ENCODE assay signal across 13 mouse cellular contexts in the genomic region with DNA sequence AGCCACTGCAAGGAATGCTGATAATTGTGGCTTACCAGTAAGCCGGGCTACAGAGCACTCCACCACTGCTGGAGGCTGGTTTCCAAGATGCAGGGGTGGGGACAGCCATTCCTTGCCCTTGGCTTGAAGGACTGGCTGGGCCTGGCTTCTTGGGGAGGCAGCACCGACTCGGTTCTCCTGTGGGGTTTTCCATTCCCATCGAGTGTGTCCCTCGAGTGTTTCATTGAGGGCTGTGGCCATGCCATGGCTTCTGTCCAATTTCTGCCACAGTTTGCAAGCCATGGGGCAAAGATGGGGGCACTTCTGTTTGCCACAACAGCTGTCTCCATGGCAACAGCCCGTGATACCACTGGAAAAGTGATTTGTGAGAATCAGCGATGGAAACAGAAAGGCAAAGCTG.
DNase-seq lines count a peak whose midpoint lies in the region; ATAC-seq and TF ChIP-seq lines count a peak whose summit lies in the region.
"Had no signal": no experiment of that assay in that cellular context is flagged by ENCODE, and none has a peak within 500 bp of the region (broad histone marks: within the 10 kb centered on the region; RNA-seq: fewer than 3 reads in every experiment).

No protein-coding gene starts in this region.

- no peaks in the 10 kb centered on the region for H3K27me3 ChIP-seq in intestine, embryonic 14.5 days (replicated peaks; ENCODE audit: control insufficient read depth, insufficient read depth, low read length)
- no peaks in the 10 kb centered on the region for H3K27me3 ChIP-seq in intestine, postnatal 0 days (replicated peaks; ENCODE audit: control insufficient read depth, insufficient read depth, low read length)
- H3K27me3 ChIP-seq in embryonic facial prominence, embryonic 13.5 days: no peaks in the 10 kb centered on the region
- no peaks in the 10 kb centered on the region for H3K27me3 ChIP-seq in midbrain, postnatal 0 days (ENCODE audit: insufficient read depth, low read length)
- H3K27me3 ChIP-seq: CH12.LX; forebrain, embryonic 15.5 days; neural tube, embryonic 12.5 days had no signal

- H3K4me3 ChIP-seq in intestine, embryonic 14.5 days (ENCODE audit: low read depth, low read length): no peak overlapping the region
- H3K4me3 ChIP-seq in intestine, postnatal 0 days (ENCODE audit: low read depth, low read length): no peak overlapping the region
- no peak overlapping the region for H3K4me3 ChIP-seq in embryonic facial prominence, embryonic 13.5 days
- H3K4me3 ChIP-seq in midbrain, postnatal 0 days (ENCODE audit: low read depth, low read length): no peak overlapping the region
- H3K4me3 ChIP-seq: forebrain, embryonic 15.5 days; megakaryocyte, embryonic 14.5 days; neural tube, embryonic 12.5 days had no signal

- H3K9me3 ChIP-seq in intestine, embryonic 14.5 days (ENCODE audit: control insufficient read depth, low read length): no peaks in the 10 kb centered on the region
- H3K9me3 ChIP-seq in intestine, postnatal 0 days (ENCODE audit: control insufficient read depth): no peaks in the 10 kb centered on the region
- H3K9me3 ChIP-seq in embryonic facial prominence, embryonic 13.5 days: no peaks in the 10 kb centered on the region
- no peaks in the 10 kb centered on the region for H3K9me3 ChIP-seq in midbrain, postnatal 0 days (ENCODE audit: low read length)
- H3K9me3 ChIP-seq: forebrain, embryonic 15.5 days; megakaryocyte, embryonic 14.5 days; neural tube, embryonic 12.5 days had no signal

- WGBS in intestine, embryonic 14.5 days: 61% methylated on average over 7 of the region's 7 CpGs
- 64% methylated on average over 7 of the region's 7 CpGs for WGBS in intestine, postnatal 0 days
- 59% methylated on average over 7 of the region's 7 CpGs for WGBS in embryonic facial prominence, embryonic 13.5 days
- 78% methylated on average over 7 of the region's 7 CpGs for WGBS in midbrain, postnatal 0 days

- peaks cover 7% of the 10 kb centered on the region for H3K4me1 ChIP-seq in intestine, embryonic 14.5 days (replicated peaks; ENCODE audit: control insufficient read depth, insufficient read depth, low read length)
- no peaks in the 10 kb centered on the region for H3K4me1 ChIP-seq in intestine, postnatal 0 days (replicated peaks; ENCODE audit: control insufficient read depth, insufficient read depth, low read length)
- H3K4me1 ChIP-seq in embryonic facial prominence, embryonic 13.5 days: peaks cover 41% of the 10 kb centered on the region
- no peaks in the 10 kb centered on the region; the same call in 1 of the 2 replicates for H3K4me1 ChIP-seq in midbrain, postnatal 0 days (ENCODE audit: insufficient read depth, low read length)
- H3K4me1 ChIP-seq: forebrain, embryonic 15.5 days; neural tube, embryonic 12.5 days had no signal

- no peak for ATAC-seq in intestine, embryonic 14.5 days (replicated peaks; ENCODE audit: low FRiP score, low TSS enrichment, low read depth)
- ATAC-seq in intestine, postnatal 0 days: no peak
- no peak for ATAC-seq in embryonic facial prominence, embryonic 13.5 days (ENCODE audit: insufficient number of reproducible peaks, insufficient read depth, low FRiP score, low TSS enrichment, low read depth)
- ATAC-seq in midbrain, postnatal 0 days (ENCODE audit: low FRiP score): no peak
- ATAC-seq: forebrain, embryonic 15.5 days had no signal

- TF ChIP-seq CTCF in intestine, postnatal 0 days (IDR thresholded peaks at IDR 0.05; ENCODE audit: low read depth): no peak
- no peak for TF ChIP-seq CTCF in midbrain, postnatal 0 days (IDR thresholded peaks at IDR 0.05)

- 0 out of 2 replicates have a peak overlapping the region, but pooled peaks have one; percentile 27 for H3K27ac ChIP-seq in intestine, embryonic 14.5 days (ENCODE audit: low read depth)
- no peak overlapping the region for H3K27ac ChIP-seq in intestine, postnatal 0 days (ENCODE audit: low read depth, low read length)
- H3K27ac ChIP-seq in embryonic facial prominence, embryonic 13.5 days: peak overlapping the region; percentile 3; the same call in 1 of the 2 replicates
- no peak overlapping the region for H3K27ac ChIP-seq in midbrain, postnatal 0 days (ENCODE audit: low read depth, low read length)
- H3K27ac ChIP-seq: forebrain, embryonic 15.5 days; neural tube, embryonic 12.5 days had no signal

- H3K36me3 ChIP-seq in intestine, embryonic 14.5 days (ENCODE audit: control insufficient read depth, insufficient read depth, low read length): no peaks in the 10 kb centered on the region
- no peaks in the 10 kb centered on the region for H3K36me3 ChIP-seq in intestine, postnatal 0 days (ENCODE audit: control insufficient read depth, insufficient read depth)
- H3K36me3 ChIP-seq in embryonic facial prominence, embryonic 13.5 days: no peaks in the 10 kb centered on the region
- no peaks in the 10 kb centered on the region for H3K36me3 ChIP-seq in midbrain, postnatal 0 days (ENCODE audit: insufficient read depth, low read length)
- H3K36me3 ChIP-seq: forebrain, embryonic 15.5 days; neural tube, embryonic 12.5 days had no signal

- DNase-seq in intestine, embryonic 14.5 days (ENCODE audit: low spot score): no peak
- peak; percentile 41 for DNase-seq in heart, adult 8-10 months (ENCODE audit: low spot score)
- peak; percentile 19 for DNase-seq in lung, postnatal 10 days
- no peak for DNase-seq in right cerebral cortex, postnatal 36 days (ENCODE audit: low spot score in 2 of 2)
- no peak for DNase-seq in midbrain, postnatal 0 days (ENCODE audit: low spot score)
- no peak for DNase-seq in spleen, postnatal 10 days (ENCODE audit: low spot score in 2 of 2)
- DNase-seq: thymus, postnatal 25 days had no signal

- H3K9ac ChIP-seq in intestine, embryonic 14.5 days (ENCODE audit: low read length): no peak overlapping the region
- no peak overlapping the region for H3K9ac ChIP-seq in intestine, postnatal 0 days (ENCODE audit: low read depth, low read length)
- no peak overlapping the region for H3K9ac ChIP-seq in embryonic facial prominence, embryonic 13.5 days
- no peak overlapping the region for H3K9ac ChIP-seq in midbrain, postnatal 0 days (replicated peaks; ENCODE audit: low read length, poor library complexity, severe bottlenecking)
- H3K9ac ChIP-seq: forebrain, embryonic 15.5 days; neural tube, embryonic 12.5 days had no signal

- no peak overlapping the region for H3K4me2 ChIP-seq in intestine, embryonic 14.5 days (ENCODE audit: low read length)
- H3K4me2 ChIP-seq in intestine, postnatal 0 days (replicated peaks; ENCODE audit: low read depth): no peak overlapping the region
- no peak overlapping the region for H3K4me2 ChIP-seq in embryonic facial prominence, embryonic 13.5 days
- no peak overlapping the region for H3K4me2 ChIP-seq in midbrain, postnatal 0 days (ENCODE audit: low read depth, low read length, poor library complexity, severe bottlenecking)
- H3K4me2 ChIP-seq: forebrain, embryonic 15.5 days; neural tube, embryonic 12.5 days had no signal

Comparison
In these comparisons a context has a peak if more than half of its experiments do, and no peak if none do; other contexts are left out.
1. H3K27ac ChIP-seq: peak in intestine, embryonic 14.5 days (single experiment) and embryonic facial prominence, embryonic 13.5 days (single experiment); none in intestine, postnatal 0 days (single experiment) and midbrain, postnatal 0 days (single experiment).
2. DNase-seq: peak in heart, adult 8-10 months (single experiment) and lung, postnatal 10 days (single experiment); none in intestine, embryonic 14.5 days (single experiment), right cerebral cortex, postnatal 36 days (0 of 2), midbrain, postnatal 0 days (single experiment) and spleen, postnatal 10 days (0 of 2).